Mouse (Mus musculus): ENCODE measurements around the gene Zfp462. TPM values are rescaled to one million over a fixed set of nuclear protein-coding genes. Genes with fewer than 3 reads are reported as not detected.

Zfp462 gene
- polyA plus RNA-seq, 2 experiments, result 4.2 to 26.7 TPM

DNA sequence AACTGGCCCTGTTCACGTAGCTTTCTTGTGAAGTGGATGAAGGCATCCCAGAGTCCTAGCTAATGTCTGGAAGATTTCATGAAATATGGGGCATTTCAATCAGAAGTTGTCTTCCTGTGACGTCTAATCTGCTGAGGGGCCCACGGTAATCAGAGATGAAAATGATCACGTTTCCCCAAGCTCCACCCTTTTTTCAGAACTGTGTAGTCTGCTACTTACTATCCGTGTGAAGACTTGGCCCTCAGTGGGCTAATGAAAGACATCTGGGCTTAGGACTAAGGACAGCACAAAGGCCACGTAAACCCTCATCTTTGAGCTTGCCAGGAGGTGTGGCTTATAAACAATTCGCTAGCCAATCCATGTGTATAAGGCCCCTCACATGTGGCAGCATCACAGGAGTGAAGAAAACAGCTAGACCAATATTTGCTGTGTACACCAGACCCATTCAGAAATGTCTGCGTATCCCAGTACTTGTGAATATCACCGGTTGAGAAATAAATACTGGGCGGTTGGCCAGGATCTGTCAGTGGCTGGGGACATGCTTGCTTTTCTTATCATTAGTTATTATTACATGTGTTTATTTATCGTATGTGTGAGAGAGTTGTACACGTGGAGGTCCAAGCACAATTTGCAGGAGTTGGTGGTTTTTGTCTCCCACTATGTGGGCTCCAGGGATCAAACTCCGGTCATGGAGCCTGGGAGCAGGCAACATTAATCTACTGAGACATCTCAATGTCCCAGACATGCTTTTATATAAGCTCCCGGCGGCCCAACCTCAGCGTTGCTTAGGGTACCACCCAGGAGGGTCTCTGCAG lies 133.3 kb downstream of the Zfp462 start:
- ATAC-seq (ENCODE audit: low FRiP score, low read depth) (no peak), DNase-seq (ENCODE audit: low spot score) (no peak)
- no peak overlapping the region for H3K9ac ChIP-seq (ENCODE audit: low read depth, low read length, severe bottlenecking)
- H3K4me2 ChIP-seq (replicated peaks; ENCODE audit: low read depth, low read length, severe bottlenecking), result no peak overlapping the region
- no peak for TF ChIP-seq POLR2A (IDR thresholded peaks at IDR 0.05; ENCODE audit: borderline replicate concordance, extremely low read depth, insufficient read depth, insufficient read length)
- H3K36me3 ChIP-seq (ENCODE audit: control insufficient read depth, insufficient read depth, low read length), result peaks cover 73% of the 10 kb centered on the region
- H3K27ac ChIP-seq (replicated peaks; ENCODE audit: low read depth, low read length), result no peak overlapping the region
- H3K27me3 ChIP-seq (ENCODE audit: control insufficient read depth, insufficient read depth, low read length), result no peaks in the 10 kb centered on the region
- H3K9me3 ChIP-seq (ENCODE audit: control insufficient read depth, low read length), result no peaks in the 10 kb centered on the region
- WGBS, result 72% methylated on average over 16 of the region's 16 CpGs
- no peak overlapping the region for H3K4me3 ChIP-seq (replicated peaks; ENCODE audit: low read length)
- H3K4me1 ChIP-seq (ENCODE audit: control insufficient read depth, insufficient read depth, low read length), result no peaks in the 10 kb centered on the region

DNA sequence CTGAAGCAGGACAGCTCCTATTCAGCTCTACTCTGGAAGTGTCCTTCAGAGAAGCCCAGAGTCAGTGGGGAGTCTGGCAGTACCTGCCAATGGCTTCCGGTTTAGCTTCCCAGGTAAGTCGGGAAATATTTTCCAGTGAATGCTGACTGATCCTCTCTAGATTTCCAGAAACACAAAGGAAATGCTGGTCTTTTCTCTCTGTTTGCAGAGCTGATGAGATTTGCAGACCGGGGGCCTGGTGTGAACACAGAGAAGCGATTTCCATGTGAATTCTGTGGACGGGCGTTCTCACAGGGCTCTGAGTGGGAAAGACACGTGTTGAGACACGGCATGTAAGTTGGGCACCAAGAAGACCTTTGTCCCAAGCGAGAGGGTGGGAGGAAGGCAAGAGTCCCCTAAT lies 134.2 kb downstream of the Zfp462 start:
- Histone ChIP-seq H3K9me3 (ENCODE audit: control insufficient read depth, low read length) (no peaks in the 10 kb centered on the region), H3K4me1 (ENCODE audit: control insufficient read depth, insufficient read depth, low read length) (no peaks in the 10 kb centered on the region), H3K4me3 (replicated peaks; ENCODE audit: low read length) (no peak overlapping the region), H3K36me3 (ENCODE audit: control insufficient read depth, insufficient read depth, low read length) (peaks cover 71% of the 10 kb centered on the region), H3K4me2 (replicated peaks; ENCODE audit: low read depth, low read length, severe bottlenecking) (no peak overlapping the region), H3K9ac (ENCODE audit: low read depth, low read length, severe bottlenecking) (no peak overlapping the region), H3K27me3 (ENCODE audit: control insufficient read depth, insufficient read depth, low read length) (no peaks in the 10 kb centered on the region), H3K27ac (replicated peaks; ENCODE audit: low read depth, low read length) (no peak overlapping the region)
- no peak for DNase-seq (ENCODE audit: low spot score)
- TF ChIP-seq POLR2A (IDR thresholded peaks at IDR 0.05; ENCODE audit: borderline replicate concordance, extremely low read depth, insufficient read depth, insufficient read length), result no peak
- ATAC-seq (ENCODE audit: low FRiP score, low read depth), result no peak
- WGBS, result 93% methylated on average over 9 of the region's 9 CpGs

GRCm38 (mm10) chr4:55084080-55084688 lies 139.3 kb downstream of the Zfp462 start:
- Histone ChIP-seq H3K4me3 (replicated peaks; ENCODE audit: low read length) (no peak overlapping the region), H3K4me1 (ENCODE audit: control insufficient read depth, insufficient read depth, low read length) (no peaks in the 10 kb centered on the region), H3K27ac (replicated peaks; ENCODE audit: low read depth, low read length) (no peak overlapping the region), H3K4me2 (replicated peaks; ENCODE audit: low read depth, low read length, severe bottlenecking) (no peak overlapping the region), H3K9ac (ENCODE audit: low read depth, low read length, severe bottlenecking) (no peak overlapping the region), H3K27me3 (ENCODE audit: control insufficient read depth, insufficient read depth, low read length) (no peaks in the 10 kb centered on the region), H3K36me3 (ENCODE audit: control insufficient read depth, insufficient read depth, low read length) (peaks cover 45% of the 10 kb centered on the region), H3K9me3 (ENCODE audit: control insufficient read depth, low read length) (no peaks in the 10 kb centered on the region)
- TF ChIP-seq POLR2A (IDR thresholded peaks at IDR 0.05; ENCODE audit: borderline replicate concordance, extremely low read depth, insufficient read depth, insufficient read length), result no peak
- DNase-seq (ENCODE audit: low spot score) (no peak), ATAC-seq (ENCODE audit: low FRiP score, low read depth) (no peak)
- 92% methylated on average over 6 of the region's 6 CpGs for WGBS

DNA sequence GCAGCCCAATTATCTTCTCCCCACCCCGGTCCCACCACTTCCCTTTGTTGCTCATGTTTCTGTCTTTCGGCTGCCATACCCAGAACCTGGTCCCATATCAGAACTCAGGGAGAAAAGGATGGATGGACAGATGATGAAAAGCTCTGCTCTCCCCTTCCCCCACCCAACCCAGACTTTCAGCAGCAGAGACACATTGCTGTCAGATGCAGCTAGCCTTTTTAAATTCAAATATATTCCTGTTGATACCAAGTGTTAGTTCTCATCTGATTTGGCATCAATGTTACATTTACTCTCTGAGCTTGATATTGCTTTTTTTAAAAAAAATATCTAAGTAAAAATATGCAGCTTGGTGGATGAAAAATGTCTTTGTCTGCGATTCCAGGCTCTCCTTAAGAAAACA lies 143.3 kb downstream of the Zfp462 start:
- H3K9ac ChIP-seq (ENCODE audit: low read depth, low read length, severe bottlenecking), result no peak overlapping the region
- WGBS, result 90% methylated on average over 3 of the region's 3 CpGs
- no peaks in the 10 kb centered on the region for H3K9me3 ChIP-seq (ENCODE audit: control insufficient read depth, low read length)

DNA sequence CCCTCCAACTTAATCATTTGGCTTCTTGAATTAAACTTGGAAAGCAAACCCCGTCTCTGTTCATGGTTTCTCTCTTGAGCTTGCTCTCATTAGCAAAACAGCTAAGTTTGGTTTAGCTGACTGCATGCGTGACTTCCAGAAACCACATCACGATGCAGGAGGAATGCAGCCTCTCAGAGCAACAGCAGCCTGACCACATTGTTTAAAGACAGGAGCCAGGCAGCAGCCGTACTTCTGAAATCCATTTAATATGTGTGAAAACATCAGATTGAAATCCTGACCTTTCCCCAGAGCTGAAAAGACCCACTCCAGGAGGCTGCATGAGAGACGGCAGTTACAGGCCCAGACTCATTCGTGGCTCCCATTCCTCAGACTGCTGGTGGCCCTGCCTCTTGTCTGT lies 144.1 kb downstream of the Zfp462 start:
- DNase-seq (ENCODE audit: low spot score) (no peak), ATAC-seq (ENCODE audit: low FRiP score, low read depth) (no peak)
- Histone ChIP-seq H3K9ac (ENCODE audit: low read depth, low read length, severe bottlenecking) (peak overlapping the region; percentile 12; the same call in 1 of the 2 replicates), H3K4me1 (ENCODE audit: control insufficient read depth, insufficient read depth, low read length) (no peaks in the 10 kb centered on the region), H3K4me2 (replicated peaks; ENCODE audit: low read depth, low read length, severe bottlenecking) (no peak overlapping the region), H3K36me3 (ENCODE audit: control insufficient read depth, insufficient read depth, low read length) (peaks cover 5% of the 10 kb centered on the region; the same call in 1 of the 2 replicates), H3K4me3 (replicated peaks; ENCODE audit: low read length) (no peak overlapping the region), H3K27me3 (ENCODE audit: control insufficient read depth, insufficient read depth, low read length) (no peaks in the 10 kb centered on the region), H3K27ac (replicated peaks; ENCODE audit: low read depth, low read length) (0 out of 2 replicates have a peak overlapping the region, but pooled peaks have one; percentile 26), H3K9me3 (ENCODE audit: control insufficient read depth, low read length) (no peaks in the 10 kb centered on the region)
- 36% methylated on average over 6 of the region's 6 CpGs for WGBS
- TF ChIP-seq POLR2A (IDR thresholded peaks at IDR 0.05; ENCODE audit: borderline replicate concordance, extremely low read depth, insufficient read depth, insufficient read length), result no peak

More for the DNA sequence above, 143.3 kb downstream of the Zfp462 start:
- Histone ChIP-seq H3K27me3 (ENCODE audit: control insufficient read depth, insufficient read depth, low read length) (no peaks in the 10 kb centered on the region), H3K27ac (replicated peaks; ENCODE audit: low read depth, low read length) (no peak overlapping the region), H3K4me1 (ENCODE audit: control insufficient read depth, insufficient read depth, low read length) (no peaks in the 10 kb centered on the region), H3K4me2 (replicated peaks; ENCODE audit: low read depth, low read length, severe bottlenecking) (no peak overlapping the region), H3K36me3 (ENCODE audit: control insufficient read depth, insufficient read depth, low read length) (peaks cover 11% of the 10 kb centered on the region; the same call in 1 of the 2 replicates), H3K4me3 (replicated peaks; ENCODE audit: low read length) (no peak overlapping the region)
- no peak for TF ChIP-seq POLR2A (IDR thresholded peaks at IDR 0.05; ENCODE audit: borderline replicate concordance, extremely low read depth, insufficient read depth, insufficient read length)
- ATAC-seq (ENCODE audit: low FRiP score, low read depth), result no peak
- DNase-seq (ENCODE audit: low spot score), result no peak

Data from limb, embryonic 14.5 days (tissue).